Mouse (Mus musculus) limb, embryonic 10.5 days (tissue): ENCODE measurements at regions not wholly inside any gene's neighbourhood (a gene's known extent, or its start where the extent isn't known, plus 50 kb on each side); places are given as distances from the start of the nearest gene placed in this dataset.
"Not testable (repeated sequence)": the region's sequence is repeated elsewhere in the genome, so short reads cannot be mapped to it uniquely, and the experiment has no call there.

Experiments used
- DNase-seq: peaks from one replicate; pipeline ENCODE4 v3.0.0-alpha.2; 2017; ENCODE audit warnings: low spot score
- H3K27ac ChIP-seq: fragments of 300-500 bp; sonication (generic); 2 replicates; pipeline ENCODE4 v1.5.1; 2016; ENCODE audit warnings: mild to moderate bottlenecking
- H3K27me3 ChIP-seq: fragments of 300-500 bp; sonication (generic); 2 replicates; pipeline ENCODE4 v1.6.1; 2016; ENCODE audit warnings: low read depth, mild to moderate bottlenecking; ENCODE audit not compliant: poor library complexity, severe bottlenecking
- H3K36me3 ChIP-seq: fragments of 300-500 bp; sonication (generic); 2 replicates; pipeline ENCODE4 v1.6.1; 2016; ENCODE audit warnings: mild to moderate bottlenecking, moderate library complexity
- H3K4me1 ChIP-seq: fragments of 300-500 bp; sonication (generic); 2 replicates; pipeline ENCODE4 v1.6.1; 2016
- H3K4me3 ChIP-seq: fragments of 300-500 bp; sonication (generic); 2 replicates; pipeline ENCODE4 v1.5.1; 2016; ENCODE audit warnings: mild to moderate bottlenecking, moderate library complexity
- H3K9me3 ChIP-seq: fragments of 300-500 bp; sonication (generic); replicated peaks from 2 replicates; pipeline ENCODE4 v1.6.1; 2016; ENCODE audit warnings: mild to moderate bottlenecking
- WGBS: fragments of 180-500 bp; shearing (Covaris S2); methylation state at CpG from one replicate; pipeline ENCODE4 v1.1.7; 2016; 5-methylcytosine and 5-hydroxymethylcytosine counted together

- peaks cover 22% of the 10 kb centered on the region; the same call in 1 of the 2 replicates for H3K27me3 ChIP-seq
- no peak for DNase-seq
These were observed 64.5 kb upstream of the Nap1l2 start for GRCm38 (mm10) chrX:103250961-103251360.

GRCm38 (mm10) chrX:103251478-103251877 lies 65.0 kb upstream of the Nap1l2 start:
- not testable (repeated sequence) for H3K36me3 ChIP-seq, H3K4me1 ChIP-seq, H3K9me3 ChIP-seq, DNase-seq, H3K27ac ChIP-seq, H3K4me3 ChIP-seq
- peaks cover 27% of the 10 kb centered on the region; the same call in 1 of the 2 replicates for H3K27me3 ChIP-seq

More at GRCm38 (mm10) chrX:103250961-103251360, 64.5 kb upstream of the Nap1l2 start:
- Histone ChIP-seq H3K9me3 (no peaks in the 10 kb centered on the region), H3K4me1 (no peaks in the 10 kb centered on the region), H3K4me3 (no peak overlapping the region), H3K27ac (0 out of 2 replicates have a peak overlapping the region, but pooled peaks have one; percentile 36), H3K36me3 (no peaks in the 10 kb centered on the region)
- 73% methylated on average over 2 of the region's 2 CpGs for WGBS

GRCm38 (mm10) chrX:103252056-103252850 lies 65.8 kb upstream of the Nap1l2 start:
- 60% methylated on average over 1 of the region's 1 CpGs for WGBS
- peak overlapping the region; percentile 56 for H3K27ac ChIP-seq
- H3K4me1 ChIP-seq, H3K9me3 ChIP-seq, DNase-seq, H3K36me3 ChIP-seq, H3K4me3 ChIP-seq: not testable (repeated sequence)
- peaks cover 32% of the 10 kb centered on the region; the same call in 1 of the 2 replicates for H3K27me3 ChIP-seq

- Histone ChIP-seq H3K4me3 (no peak overlapping the region), H3K36me3 (no peaks in the 10 kb centered on the region), H3K27me3 (peaks cover 31% of the 10 kb centered on the region), H3K4me1 (no peaks in the 10 kb centered on the region), H3K27ac (peak overlapping the region; percentile 56), H3K9me3 (no peaks in the 10 kb centered on the region)
- 81% methylated on average over 6 of the region's 6 CpGs for WGBS
- no peak for DNase-seq
These were observed 66.4 kb upstream of the Nap1l2 start for GRCm38 (mm10) chrX:103252881-103253280.

- no peak for DNase-seq
- H3K4me1 ChIP-seq: no peaks in the 10 kb centered on the region
- 85% methylated on average over 3 of the region's 3 CpGs for WGBS
- H3K27me3 ChIP-seq: peaks cover 46% of the 10 kb centered on the region
- H3K36me3 ChIP-seq: no peaks in the 10 kb centered on the region
- H3K27ac ChIP-seq: no peak overlapping the region
- H3K9me3 ChIP-seq: no peaks in the 10 kb centered on the region
- H3K4me3 ChIP-seq: no peak overlapping the region
These were observed 66.3 kb upstream of the Cdx4 start for GRCm38 (mm10) chrX:103254867-103255266.

- H3K9me3 ChIP-seq: no peaks in the 10 kb centered on the region
- H3K27me3 ChIP-seq: peaks cover 85% of the 10 kb centered on the region
- no peak for DNase-seq
- H3K4me3 ChIP-seq: no peak overlapping the region
- H3K4me1 ChIP-seq: no peaks in the 10 kb centered on the region
- 2% methylated on average over 2 of the region's 2 CpGs for WGBS
- H3K27ac ChIP-seq: no peak overlapping the region
- no peaks in the 10 kb centered on the region for H3K36me3 ChIP-seq
These were observed 61.3 kb upstream of the Cdx4 start for GRCm38 (mm10) chrX:103259882-103260281.
